In genomic region chr11:30110634-30111033, GRCm38 (mm10) we compare ENCODE assay signal across 23 mouse cellular contexts.
DNase-seq lines count a peak whose midpoint lies in the region; ATAC-seq and TF ChIP-seq lines count a peak whose summit lies in the region.
"Had no signal": no experiment of that assay in that cellular context is flagged by ENCODE, and none has a peak within 500 bp of the region (broad histone marks: within the 10 kb centered on the region; RNA-seq: fewer than 3 reads in every experiment).

No protein-coding gene starts in this region.

- WGBS in hindbrain, postnatal 0 days, result 72% methylated on average over 7 of the region's 7 CpGs
- WGBS in hindbrain, embryonic 12.5 days, result 95% methylated on average over 7 of the region's 7 CpGs

- intact Hi-C loops in gastrocnemius, adult 2 months (cut with DNase I), result no loop called here

- peaks cover 70% of the 10 kb centered on the region for H3K36me3 ChIP-seq in hindbrain, postnatal 0 days (ENCODE audit: insufficient read depth, low read length)
- peaks cover 76% of the 10 kb centered on the region for H3K36me3 ChIP-seq in hindbrain, embryonic 12.5 days

- no peaks in the 10 kb centered on the region for H3K27me3 ChIP-seq in hindbrain, postnatal 0 days (ENCODE audit: insufficient read depth, low read length)
- H3K27me3 ChIP-seq in hindbrain, embryonic 12.5 days, result no peaks in the 10 kb centered on the region
- H3K27me3 ChIP-seq: heart, embryonic 13.5 days; liver, embryonic 12.5 days; megakaryocyte, embryonic 14.5 days; midbrain, embryonic 15.5 days; stomach, embryonic 15.5 days had no signal

- TF ChIP-seq CTCF in hindbrain, postnatal 0 days (IDR thresholded peaks at IDR 0.05; ENCODE audit: low read depth), result no peak
- no peak for TF ChIP-seq CTCF in gastrocnemius, adult 2 months (IDR thresholded peaks at IDR 0.05)

- no peak overlapping the region for H3K4me2 ChIP-seq in hindbrain, postnatal 0 days (ENCODE audit: low read depth, low read length)
- H3K4me2 ChIP-seq in hindbrain, embryonic 12.5 days (replicated peaks), result no peak overlapping the region
- H3K4me2 ChIP-seq: heart, embryonic 13.5 days; liver, embryonic 12.5 days; midbrain, embryonic 15.5 days; stomach, embryonic 15.5 days had no signal

- H3K9ac ChIP-seq in hindbrain, postnatal 0 days (replicated peaks; ENCODE audit: low read length), result no peak overlapping the region
- no peak overlapping the region for H3K9ac ChIP-seq in hindbrain, embryonic 12.5 days
- H3K9ac ChIP-seq: heart, embryonic 13.5 days; liver, embryonic 12.5 days; liver, postnatal 0 days; midbrain, embryonic 15.5 days; stomach, embryonic 15.5 days had no signal

- ATAC-seq in hindbrain, postnatal 0 days, result no peak
- ATAC-seq in hindbrain, embryonic 12.5 days (ENCODE audit: low FRiP score), result no peak
- ATAC-seq: forebrain, embryonic 16.5 days; intestine, embryonic 16.5 days; liver, embryonic 12.5 days; liver, postnatal 0 days; midbrain, embryonic 15.5 days had no signal

- H3K27ac ChIP-seq in hindbrain, postnatal 0 days, result no peak overlapping the region
- no peak overlapping the region for H3K27ac ChIP-seq in hindbrain, embryonic 12.5 days
- H3K27ac ChIP-seq in gastrocnemius, adult 2 months, result no peak overlapping the region
- H3K27ac ChIP-seq: heart, embryonic 13.5 days; hindbrain, embryonic 10.5 days; left cerebral cortex, adult 2 months; liver, embryonic 12.5 days; midbrain, embryonic 15.5 days; stomach, embryonic 15.5 days had no signal

- no peak overlapping the region for H3K4me3 ChIP-seq in hindbrain, postnatal 0 days (ENCODE audit: low read length)
- no peak overlapping the region for H3K4me3 ChIP-seq in hindbrain, embryonic 12.5 days
- H3K4me3 ChIP-seq in gastrocnemius, adult 2 months, result no peak overlapping the region
- H3K4me3 ChIP-seq: erythroblast, embryonic 14.5 days; heart, embryonic 13.5 days; hindbrain, embryonic 10.5 days; left cerebral cortex, adult 2 months; liver, embryonic 12.5 days; megakaryocyte, embryonic 14.5 days; midbrain, embryonic 15.5 days; stomach, embryonic 15.5 days had no signal

- DNase-seq in hindbrain, postnatal 0 days (ENCODE audit: low spot score), result peak; percentile 4
- peak; percentile 29 to 32 for DNase-seq in cerebellum, adult 18-20 months
- DNase-seq in cerebellum, adult 8-10 months, result peak; percentile 15
- DNase-seq in cerebellum, postnatal 25 days, result peak; percentile 27 to 52
- no peak for DNase-seq in gastrocnemius, adult 2 months
- DNase-seq in layer of hippocampus, adult 11-12 months (ENCODE audit: low spot score), result no peak
- DNase-seq: B cell, adult 2 months; heart, postnatal 10 days; kidney, postnatal 14 days; liver, postnatal 0 days; lung, postnatal 4 days; right cerebral cortex, postnatal 25 days had no signal

- H3K9me3 ChIP-seq in hindbrain, postnatal 0 days (ENCODE audit: low read length), result no peaks in the 10 kb centered on the region
- no peaks in the 10 kb centered on the region for H3K9me3 ChIP-seq in hindbrain, embryonic 12.5 days (replicated peaks)
- H3K9me3 ChIP-seq: heart, embryonic 13.5 days; hindbrain, embryonic 10.5 days; liver, embryonic 12.5 days; megakaryocyte, embryonic 14.5 days; midbrain, embryonic 15.5 days; stomach, embryonic 15.5 days had no signal

- H3K4me1 ChIP-seq in hindbrain, postnatal 0 days (ENCODE audit: insufficient read depth, low read length), result no peaks in the 10 kb centered on the region
- no peaks in the 10 kb centered on the region for H3K4me1 ChIP-seq in hindbrain, embryonic 12.5 days
- H3K4me1 ChIP-seq: heart, embryonic 13.5 days; hindbrain, embryonic 10.5 days; liver, embryonic 12.5 days; midbrain, embryonic 15.5 days; stomach, embryonic 15.5 days had no signal

Comparison
In these comparisons a context has a peak if more than half of its experiments do, and no peak if none do; other contexts are left out.
1. DNase-seq: peak in hindbrain, postnatal 0 days (single experiment), cerebellum, adult 18-20 months (2 of 2), cerebellum, adult 8-10 months (single experiment) and cerebellum, postnatal 25 days (2 of 2); none in gastrocnemius, adult 2 months (single experiment) and layer of hippocampus, adult 11-12 months (single experiment).